Mouse (Mus musculus) ES-CJ7 (cell line): ENCODE results near the gene Paqr6.

Experiments
- DNase-seq: peaks from one replicate; pipeline ENCODE4 v3.0.0; 2011; ENCODE audit warnings: low read depth, low spot score

The Paqr6 gene

DNA sequence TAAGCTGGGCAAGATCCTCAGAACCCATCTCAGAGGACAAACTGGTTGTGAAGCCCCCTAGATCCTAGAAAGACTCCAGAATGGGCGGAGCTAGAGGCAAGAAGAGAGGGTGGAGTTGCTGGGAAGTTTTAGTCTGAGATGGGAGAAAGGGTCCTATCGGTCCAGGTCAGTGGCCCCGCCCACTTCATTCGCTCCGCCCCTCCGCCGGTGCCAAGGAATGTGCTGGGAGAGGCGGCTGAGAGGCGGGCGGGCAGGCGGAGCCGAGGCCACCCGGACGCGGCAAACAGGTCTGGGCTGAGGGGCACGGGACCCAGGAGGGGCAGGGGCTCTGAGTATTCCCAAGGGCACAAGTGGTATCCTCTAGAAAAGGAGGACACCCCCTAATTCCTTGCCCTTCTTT is at the start of gene Paqr6:
Gene Paqr6, plus strand, starts transcription at position 248 of the 400 bp plus-strand sequence.
- peak; percentile 87 for DNase-seq

DNA sequence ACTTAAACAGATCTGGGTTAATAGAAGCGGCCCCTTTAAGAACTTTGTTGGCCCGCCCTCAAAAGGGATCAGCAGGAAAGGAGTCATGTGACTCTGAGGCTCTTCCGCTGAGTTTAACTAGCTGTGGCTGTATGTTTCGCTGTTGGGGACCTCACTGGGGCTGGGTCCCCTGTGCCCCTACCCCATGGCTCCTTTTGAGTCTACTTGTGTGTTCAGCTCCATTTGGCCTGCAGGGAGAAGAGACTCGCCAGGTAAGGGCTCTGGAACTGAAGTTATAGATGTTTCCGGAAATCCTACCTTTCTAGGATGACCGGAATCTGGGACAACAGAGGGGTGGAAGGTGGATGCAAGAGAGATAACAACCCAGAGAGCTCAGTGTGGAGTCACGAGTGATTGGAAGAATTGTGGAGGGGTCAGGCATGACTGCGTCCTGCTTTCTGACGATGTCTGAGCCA is 39.4 kb upstream of the Paqr6 start, which contains the start of gene Glmp:
Gene Glmp, plus strand, starts transcription at position 73 of the 455 bp plus-strand sequence.
- DNase-seq, result peak; percentile 77

DNA sequence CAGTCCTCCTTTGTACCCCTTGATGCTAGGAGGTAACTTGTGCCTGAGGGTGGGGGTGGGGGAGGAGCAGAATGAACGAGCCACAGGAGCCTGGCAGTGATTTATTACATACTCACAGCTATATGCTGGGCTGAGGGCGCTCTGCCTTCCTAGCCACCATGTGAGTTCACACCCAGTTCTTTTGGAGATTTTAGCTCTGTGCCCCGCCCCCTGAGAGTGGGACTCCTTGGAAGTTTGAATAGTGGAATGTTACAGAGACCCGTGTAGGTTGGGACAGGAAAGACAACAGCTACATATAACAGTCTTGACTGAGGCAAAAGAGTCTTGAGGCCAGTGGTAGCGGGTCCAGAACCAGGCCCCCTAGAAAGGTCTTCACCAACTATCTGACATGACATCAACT is 35.4 kb upstream of the Paqr6 start:
- DNase-seq, result no peak

DNA sequence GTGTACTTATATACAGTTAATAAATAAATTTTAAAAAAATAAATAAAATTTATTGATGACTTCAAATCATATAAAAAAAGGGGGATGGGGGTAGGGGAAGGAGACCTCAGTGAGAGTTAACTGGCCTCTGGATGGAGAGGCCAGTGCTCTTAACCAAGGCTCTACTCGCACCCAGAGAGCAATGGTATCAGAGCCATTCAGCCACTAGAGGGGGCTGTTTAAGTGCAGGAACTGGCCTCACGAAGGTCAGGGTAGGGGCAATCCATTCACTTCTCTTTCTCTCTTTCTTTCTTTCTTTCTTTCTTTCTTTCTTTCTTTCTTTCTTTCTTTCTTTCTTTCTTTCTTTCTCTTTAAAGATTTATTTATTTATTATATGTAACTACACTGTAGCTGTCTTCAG is 33.1 kb upstream of the Paqr6 start:
- DNase-seq, result peak; percentile 76

DNA sequence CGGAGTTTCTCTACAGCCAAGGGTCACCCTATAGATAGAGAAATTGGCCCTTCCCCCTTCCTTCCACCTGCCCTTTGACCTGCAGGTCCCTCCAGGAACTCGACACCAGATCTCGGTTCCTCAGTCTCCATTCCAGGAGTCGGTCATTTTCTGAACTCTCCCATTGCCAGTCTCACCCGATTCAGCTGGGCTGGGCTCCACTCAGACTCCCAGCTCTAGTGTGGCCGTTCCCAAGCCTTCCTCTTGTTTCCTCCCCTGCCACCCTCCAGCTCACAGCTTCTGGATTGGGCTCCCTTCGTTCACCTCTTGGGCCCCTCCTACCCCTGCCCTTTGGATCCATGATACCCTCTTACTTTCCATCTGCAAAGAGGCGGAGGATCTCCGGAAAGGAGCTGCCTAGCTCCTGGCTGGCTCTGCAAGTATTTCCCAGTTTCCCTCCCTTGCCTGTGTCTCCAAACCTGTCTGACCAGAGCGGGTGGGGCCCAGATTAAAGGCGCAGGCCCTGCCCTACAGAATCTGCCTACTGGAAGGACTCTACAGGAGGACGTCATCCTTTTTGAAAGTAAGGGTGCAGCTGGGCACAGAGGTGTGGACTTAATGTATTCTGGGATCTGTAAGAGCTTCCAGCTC is 30.2 kb upstream of the Paqr6 start:
- DNase-seq, result peak; percentile 74

DNA sequence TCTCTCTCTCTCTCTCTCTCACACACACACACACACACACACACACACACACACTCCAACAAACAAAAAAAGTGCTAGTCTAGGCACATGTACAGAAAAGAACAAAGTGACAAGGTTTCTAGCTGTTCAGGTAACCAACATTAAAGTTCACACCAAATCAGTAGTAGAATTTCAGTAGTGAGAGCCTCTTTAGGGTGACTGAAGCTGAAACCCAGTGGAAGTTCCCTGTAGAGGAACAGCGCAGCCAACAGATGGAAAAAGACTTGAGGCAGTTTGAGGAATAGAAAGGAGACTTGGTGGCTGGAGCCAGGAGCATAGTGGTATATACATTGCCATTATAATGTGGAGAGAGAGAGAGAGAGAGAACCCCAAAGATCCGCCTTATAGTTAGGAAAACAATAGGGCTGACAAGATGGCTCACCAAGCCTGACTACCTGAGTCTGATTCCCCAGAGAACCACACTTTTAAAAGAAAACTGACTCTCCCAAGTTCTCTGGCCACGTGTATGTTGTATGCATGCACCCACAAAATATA is 29.4 kb upstream of the Paqr6 start:
- DNase-seq, result no peak

DNA sequence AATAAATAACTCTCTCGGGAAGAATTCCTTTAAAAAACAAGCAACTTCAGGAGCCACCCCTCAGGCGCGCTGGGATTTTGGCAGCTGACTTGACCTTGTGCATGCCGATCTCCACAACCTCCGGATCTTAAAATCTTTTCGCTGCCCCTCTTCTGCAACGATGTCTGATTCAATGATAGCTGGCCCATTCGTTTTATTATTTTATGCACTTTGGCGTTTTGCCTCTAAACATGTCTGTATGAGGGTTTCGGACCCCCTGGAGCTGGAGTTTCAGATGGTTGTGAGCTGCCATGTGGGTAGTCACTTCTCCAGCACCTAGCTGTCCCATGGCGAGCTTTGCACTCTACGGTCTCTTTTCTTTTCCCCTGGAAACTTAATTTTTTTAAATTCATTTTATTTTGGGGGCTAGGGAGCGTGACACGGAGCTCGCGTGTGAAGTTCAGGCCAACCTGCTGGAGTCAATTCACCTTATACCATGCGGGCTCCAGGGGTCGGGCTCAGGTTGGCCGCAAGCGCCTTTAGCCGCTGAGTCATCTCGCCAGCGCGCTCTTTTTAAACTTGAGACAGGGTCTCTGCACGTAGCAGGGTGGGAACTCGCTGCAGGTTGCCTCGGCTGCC is 28.8 kb upstream of the Paqr6 start:
- peak; percentile 40 for DNase-seq

DNA sequence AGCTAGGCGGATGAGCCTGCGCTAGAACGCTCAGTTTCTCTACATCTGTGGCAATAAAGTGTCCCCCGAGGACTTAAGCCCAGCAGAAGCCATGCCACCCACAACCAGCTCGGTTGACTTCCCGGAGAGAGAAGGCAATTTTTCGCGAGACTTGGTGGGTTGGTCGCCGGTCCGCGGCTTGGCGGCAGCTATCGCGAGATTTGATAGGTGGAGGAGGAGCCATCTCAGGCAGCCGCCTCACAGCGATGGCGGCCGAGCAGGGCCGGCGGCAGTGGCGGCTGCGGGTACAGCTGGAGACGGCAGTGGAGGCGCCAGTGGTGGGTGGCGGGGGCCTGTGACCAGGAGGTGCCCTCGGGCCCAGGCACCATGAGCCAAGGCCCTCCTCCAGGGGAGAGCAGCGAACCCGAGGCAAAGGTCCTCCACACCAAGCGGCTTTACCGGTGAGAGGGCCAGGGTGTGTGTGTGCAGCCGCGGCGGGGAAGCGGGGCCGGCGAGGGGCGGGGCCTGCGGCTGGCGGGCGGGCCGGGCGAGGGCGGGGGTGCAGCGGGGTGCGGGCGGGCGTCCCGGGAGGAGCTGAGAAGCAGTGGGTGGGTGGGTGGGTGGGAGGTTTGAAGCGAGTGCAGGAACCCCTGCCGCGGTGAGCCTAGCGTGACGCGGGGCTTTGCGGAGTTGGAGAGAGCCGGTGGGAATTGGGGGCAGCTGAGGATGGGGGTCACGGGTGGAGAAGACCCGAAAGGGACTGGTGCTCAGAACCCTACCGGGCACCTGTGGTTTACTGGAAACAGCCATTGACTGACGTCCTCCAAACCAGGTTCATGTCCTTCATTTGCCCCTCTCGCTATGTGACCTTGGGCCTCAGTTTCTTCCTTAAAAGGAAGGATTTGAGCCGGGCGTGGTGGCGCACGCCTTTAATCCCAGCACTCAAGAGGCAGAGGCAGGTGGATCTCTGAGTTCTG is 28.0 kb upstream of the Paqr6 start, which contains the start of the genes Tmem79 and Smg5:
Gene Tmem79, minus strand, starts transcription at position 91 of the 956 bp plus-strand sequence.
Gene Smg5, plus strand, starts transcription at position 203 of the 956 bp plus-strand sequence.
- peak; percentile 97 for DNase-seq

DNA sequence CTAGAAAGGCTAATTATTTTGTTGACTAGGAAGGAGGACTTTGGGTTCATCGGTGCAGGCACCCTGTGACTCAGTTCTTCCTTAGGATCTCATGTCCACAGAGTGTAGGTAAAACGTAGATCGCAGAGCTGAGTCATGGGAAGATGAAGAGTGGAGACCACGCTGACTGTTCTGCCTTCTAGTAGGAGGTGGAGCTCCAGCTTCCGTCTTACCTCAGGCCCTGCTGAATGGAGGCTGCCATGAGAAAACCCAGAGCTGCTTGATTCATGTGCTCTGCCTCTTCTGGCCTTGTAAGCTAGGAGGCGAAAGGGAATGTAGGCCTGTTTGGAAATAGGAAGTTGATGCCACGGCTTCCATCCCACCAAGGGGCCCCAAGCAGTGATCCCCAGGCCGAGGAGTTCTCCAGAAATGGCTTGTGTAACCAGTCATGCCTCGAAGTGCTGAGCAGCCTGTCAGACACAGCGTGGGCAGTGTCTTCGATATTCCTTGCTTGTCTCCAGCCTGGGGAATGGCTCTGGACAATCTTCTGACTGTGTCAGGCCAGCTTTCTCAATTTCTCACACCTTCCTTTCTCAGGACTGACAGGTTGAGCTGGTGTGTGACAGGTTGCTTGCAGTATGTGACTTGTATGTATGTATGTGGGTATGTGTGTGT is 26.9 kb upstream of the Paqr6 start:
- DNase-seq, result peak; percentile 55

DNA sequence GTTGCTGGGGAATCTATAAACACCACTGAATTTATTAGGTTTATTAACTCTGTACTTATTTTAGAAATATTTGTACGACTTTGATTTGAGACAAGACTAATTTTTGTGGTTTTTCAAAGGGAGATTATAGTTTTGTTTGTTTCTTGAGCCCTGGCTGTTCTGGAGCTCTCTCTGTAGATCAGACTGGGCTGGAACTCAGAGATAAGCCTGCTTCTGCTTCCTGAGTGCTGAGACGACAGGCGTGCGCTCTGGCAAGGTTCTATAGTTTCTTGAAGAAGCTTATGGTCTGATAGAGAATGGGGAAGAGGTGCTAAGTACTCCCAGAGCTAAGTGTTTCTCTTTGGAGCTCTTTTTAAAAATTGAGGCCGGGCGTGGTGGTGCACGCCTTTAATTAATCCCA is 26.1 kb upstream of the Paqr6 start:
- DNase-seq, result no peak

DNA sequence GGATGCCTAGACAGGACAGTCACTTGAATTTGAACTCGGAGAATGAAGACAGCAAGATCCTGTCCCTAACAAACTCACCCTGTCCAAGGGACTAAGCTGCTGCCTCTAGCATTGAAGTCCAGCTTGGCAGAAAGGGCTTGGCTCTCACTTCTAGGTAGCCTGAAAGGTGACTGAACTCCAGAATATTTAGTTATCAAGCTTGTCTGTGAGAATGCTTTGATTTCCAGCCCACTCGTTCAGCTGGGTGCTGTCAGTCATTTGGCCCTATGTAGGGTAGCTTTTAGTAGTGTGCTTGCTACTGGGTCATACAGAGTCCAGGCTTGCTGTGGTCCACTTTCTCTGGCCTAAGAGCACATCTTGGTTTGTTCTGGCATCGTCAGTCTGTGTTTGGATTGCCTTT is 25.4 kb upstream of the Paqr6 start:
- no peak for DNase-seq

DNA sequence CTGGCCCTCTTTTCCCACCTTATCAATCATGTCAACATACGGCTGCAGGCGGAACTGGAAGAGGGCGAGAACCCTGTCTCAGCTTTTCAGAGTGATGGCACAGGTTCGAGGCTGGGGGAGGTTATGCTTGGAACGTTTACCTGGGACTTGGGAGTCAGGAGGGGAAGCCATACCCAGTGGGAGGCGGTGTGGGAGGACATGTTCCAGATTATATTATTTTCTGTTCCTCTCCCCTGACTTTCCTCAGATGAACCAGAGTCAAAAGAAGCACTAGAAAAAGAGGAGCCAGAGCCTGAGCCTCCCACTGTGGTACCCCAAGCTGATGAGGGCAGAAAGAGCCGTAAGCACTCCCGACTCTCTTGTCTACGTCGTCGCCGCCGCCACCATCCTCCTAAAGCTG is 13.7 kb upstream of the Paqr6 start:
- no peak for DNase-seq

DNA sequence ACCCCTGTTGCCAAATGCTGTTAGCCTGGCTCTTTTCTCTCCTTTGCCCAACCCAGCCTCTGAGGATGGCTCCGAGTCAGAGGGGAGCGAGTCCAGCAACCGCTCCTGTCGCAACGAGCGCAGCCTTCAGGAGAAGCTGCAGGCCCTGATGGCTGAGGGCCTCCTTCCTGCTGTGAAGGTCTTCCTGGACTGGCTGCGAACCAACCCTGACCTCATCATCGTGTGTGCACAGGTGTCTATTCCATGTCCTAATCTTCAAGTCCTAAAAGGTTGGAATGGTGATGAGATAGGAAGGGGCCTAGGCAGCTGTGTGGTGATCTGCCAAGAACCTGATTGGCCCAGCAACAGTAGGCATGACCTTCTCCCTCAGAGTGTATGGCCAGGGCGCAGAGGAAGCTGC is 11.5 kb upstream of the Paqr6 start:
- DNase-seq, result no peak

DNA sequence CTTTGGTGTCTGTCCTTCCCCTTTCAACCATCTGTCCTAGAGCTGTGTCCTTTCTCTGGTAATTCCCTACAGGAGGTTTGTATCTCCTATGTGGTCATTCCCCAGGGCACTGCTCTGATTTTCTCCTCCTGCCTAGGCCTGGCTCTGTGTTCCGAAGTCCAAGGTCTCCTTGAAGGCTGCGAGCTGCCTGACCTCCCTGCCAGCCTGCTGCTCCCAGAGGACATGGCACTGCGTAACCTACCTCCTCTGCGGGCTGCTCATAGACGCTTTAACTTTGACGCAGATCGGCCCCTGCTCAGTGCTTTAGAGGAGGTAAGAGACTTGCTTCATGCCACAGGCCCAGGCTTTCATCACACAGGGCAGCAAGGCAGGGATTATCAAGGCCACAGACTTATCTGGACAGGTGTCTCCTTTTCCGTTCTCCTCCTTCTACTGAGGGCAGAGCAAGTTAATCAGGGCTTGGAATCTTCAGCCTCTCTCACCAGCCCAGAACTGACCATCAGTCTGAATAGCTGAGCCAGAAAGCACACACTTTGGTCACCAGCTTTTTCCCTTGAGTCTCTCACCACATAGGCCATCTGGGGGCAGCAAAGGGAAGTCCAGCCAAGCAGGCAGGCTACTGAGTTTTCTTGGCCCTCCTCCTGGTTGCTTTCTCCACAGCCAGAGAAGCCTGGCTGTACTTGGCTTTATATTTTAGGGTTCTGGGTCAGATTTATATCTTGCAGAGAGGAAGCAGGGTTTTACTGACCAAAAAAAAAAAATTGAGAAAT is 9.8 kb upstream of the Paqr6 start:
- DNase-seq, result no peak

DNA sequence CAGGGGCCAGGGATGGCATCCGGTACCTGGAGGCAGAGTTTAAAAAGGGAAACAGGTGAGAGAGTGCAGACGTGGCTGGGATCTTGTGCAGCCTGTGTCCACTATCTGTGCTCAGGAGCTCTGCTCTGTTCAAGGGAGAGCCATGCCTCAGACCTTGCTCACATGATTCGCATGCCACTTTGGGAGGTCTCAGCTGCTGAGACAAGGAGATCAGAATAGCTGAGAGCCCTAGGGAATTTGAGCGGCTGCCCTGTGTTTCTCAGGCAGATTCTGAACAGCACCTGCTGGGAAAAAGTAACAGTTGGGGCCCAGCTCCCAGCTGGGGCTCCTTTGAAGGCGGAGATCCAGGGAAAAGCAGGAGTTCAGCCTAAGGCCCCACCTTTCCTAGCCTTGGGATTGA is 4.8 kb upstream of the Paqr6 start:
- no peak for DNase-seq

DNA sequence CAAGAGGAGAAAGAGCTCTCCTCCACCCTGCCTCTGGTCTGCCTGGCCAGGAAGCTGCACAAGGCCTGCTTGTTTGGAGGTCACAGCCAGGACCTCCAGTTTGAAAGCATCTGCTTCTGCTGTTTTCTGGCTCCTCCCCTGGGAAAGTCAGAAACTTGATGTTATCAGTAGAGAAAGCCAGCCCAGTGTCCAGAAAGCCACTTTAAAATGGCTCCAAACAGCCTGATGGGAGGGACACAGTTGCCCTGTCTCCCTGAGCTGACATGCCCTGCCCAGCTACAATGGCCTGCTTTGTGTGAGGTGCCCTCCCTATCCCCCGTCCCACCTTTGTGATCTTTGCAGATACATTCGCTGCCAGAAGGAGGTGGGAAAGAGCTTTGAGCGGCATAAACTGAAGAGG is 4.4 kb upstream of the Paqr6 start:
- DNase-seq, result no peak

DNA sequence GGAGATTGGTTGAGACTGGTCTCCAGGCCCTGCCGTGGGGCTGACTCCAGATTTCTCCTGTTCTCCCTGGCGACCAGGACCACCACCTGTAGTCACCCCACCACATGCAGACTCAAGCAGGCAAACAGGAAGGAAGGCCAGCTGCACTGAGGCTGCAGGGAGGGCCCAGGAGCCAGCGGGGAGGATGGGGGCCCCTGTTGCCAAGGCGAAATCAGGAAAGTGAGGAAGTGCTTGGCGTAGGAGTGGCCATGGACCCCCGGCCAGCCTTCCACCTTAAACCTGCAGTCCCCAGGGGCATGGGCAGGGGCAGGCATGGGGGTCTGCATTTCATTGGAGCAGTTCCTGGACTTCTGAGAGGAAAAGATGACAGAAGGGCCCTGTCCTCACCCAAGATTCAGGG is 3.3 kb upstream of the Paqr6 start:
- no peak for DNase-seq

DNA sequence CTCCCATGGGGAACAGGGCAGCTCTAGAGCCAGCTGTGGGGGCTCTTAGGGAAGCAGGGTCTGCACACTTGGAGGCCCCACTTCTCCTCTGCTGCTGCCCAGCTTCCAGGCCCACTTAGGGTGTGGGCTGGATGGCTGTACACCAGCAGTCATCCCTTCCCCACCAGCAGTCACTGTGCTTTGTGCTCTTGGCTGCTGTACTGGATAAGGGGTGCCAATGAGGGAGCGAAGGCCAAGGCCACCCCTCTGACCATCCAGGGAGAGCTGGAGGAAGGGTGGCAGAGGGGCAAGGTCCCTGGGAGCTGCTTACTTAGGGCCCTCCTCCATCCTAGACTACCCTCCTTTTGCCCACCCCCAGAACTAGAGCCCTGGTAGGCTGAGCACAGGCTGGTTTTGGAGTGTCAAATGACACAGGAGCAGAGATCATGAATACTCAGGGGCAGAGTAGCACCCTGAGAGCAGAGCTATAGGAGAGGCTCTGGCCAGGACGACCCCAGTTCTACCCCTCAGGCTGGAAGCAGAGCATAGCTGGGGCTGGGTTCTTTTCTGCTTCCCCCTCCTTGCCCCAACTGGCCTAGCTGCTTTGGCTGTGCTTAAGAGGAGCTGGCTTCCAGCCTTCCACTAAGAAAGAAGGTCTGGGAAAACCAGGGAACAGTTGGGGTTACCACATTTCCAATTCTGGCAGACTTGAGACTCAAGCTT is 2.6 kb upstream of the Paqr6 start:
- DNase-seq, result no peak

DNA sequence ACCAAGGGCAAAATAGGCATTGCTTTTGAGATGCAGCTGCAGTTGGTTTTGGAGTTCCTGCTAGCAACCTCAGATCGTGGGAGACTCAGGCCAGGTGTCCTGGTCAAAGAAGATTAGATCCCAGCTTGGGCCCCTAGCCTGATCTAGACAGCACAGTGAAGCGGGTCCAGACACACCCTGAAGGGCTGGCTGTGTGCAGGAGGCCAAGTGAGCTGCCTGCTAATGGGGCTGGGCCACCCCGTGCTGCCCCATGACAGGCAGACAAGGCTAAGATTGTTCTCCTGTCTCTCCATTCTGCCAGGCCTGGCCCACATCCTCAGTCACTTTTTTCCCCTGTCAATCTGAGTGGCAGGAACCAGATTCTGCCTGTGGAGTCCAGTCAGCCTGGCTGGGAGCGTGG is 684 bp upstream of the Paqr6 start:
- DNase-seq, result no peak
